Mouse (Mus musculus) gastrocnemius, postnatal 36 days (tissue): ENCODE measurements around the gene Wwc1. TPM values are rescaled to one million over a fixed set of nuclear protein-coding genes. Genes with fewer than 3 reads are reported as not detected.

Source experiments
- DNase-seq, 2 experiments: peaks; one replicate each; pipeline ENCODE4 v3.0.0; 2022
- intact Hi-C: fragments of 180-260 bp; cut with DNase I; formaldehyde crosslinking; loops from one replicate; pipeline ENCODE4 v1.15.1; 2025
- total RNA-seq, 2 experiments: library from RNA; stranded (reverse); gene quantifications; 2 replicates each; pipeline ENCODE4 v1.2.3; 2021

The Wwc1 gene
- total RNA-seq, 2 experiments from 2014 or later = 0.31 TPM; not detected in 1

DNA sequence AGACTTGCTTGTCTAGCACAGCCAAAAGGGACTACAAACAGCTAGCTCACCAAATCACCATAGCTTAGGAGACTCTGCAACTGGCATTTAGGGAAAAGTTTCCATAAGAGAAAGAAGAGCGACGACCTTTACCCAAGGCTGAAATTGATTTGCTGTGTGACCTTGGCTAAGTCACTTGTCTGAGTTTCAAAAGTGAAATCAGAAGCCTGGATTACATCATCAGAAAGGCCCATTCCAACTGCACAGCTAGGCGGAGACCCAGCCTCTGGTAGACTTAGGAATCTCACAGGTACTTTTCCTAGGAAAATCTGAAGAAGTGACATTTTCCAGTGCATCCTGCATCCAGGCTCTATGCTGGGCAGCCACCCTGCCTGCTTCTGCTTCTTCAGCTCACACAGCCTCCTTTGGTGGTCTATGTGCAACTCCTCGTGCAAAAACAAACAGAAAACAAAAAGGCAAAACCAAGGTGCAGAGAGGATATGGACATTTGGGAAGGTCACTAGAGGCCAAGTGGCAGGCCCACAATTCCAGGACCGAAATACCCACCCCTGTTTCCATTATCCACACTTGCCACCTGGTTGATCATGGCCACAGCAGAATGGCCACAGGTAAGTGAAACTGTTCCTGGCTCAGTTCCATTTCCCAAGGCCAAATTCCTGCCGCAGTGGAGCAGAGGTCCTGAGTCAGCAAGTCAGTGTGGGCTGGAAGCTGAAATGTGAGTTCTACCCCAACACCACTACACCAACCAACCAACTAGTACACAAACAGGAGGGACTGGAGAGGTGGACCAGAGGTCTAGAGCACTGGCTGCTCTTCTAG, 5.5 kb downstream of the Wwc1 start:
- DNase-seq = no peak
- intact Hi-C loops = no loop called here

DNA sequence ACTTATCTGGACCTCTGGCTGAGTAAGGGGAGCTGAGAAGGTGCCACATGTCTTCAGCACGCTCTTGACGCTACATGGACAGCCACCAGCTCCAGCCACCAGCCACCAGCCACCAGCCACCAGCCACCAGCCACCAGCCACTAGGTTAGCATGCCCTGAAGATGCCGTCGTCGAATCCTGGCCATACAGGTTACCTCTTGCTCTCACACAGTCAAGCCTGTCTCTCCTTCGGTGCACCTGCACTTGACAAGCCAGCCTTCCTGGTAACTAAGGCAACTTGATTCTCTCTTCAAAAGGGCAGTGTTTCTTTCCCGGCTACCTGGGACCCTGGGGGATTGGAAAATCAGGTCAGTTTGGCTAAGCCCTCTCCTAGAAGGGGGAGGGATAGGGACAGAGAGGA, 7.2 kb downstream of the Wwc1 start:
- intact Hi-C loops = no loop called here
- no peak for DNase-seq

DNA sequence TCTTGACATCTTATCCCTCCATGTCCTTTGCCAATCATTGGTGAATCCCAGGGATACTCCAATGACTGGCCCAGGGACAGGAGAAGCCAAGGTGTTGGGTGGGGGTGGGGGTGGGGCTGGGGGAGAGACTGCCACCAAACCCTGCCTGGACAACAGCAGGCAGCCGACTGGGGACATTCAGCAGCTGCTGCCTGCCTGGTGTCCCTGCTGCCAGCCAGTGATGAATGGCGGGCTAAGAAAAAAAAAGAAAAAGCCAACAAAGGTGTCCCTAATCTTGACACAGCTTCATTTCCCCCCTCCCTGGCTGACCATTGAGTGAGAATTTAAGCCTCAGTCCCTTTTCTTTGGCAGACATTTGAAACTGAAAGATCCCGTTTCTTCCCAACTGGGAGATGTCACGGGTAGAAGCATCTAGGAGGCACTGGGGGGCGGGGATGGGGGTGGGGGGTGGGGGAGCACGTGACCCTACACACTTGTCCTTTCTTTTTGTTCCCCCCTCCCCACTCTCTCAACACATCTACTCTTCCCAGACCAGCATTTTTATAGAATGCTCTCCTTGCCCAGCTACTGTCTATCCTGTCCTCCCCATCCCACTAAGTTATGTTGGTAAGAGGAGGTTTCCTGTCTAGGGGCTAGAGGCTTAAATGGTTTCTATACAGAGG, 7.9 kb downstream of the Wwc1 start:
- intact Hi-C loops = no loop called here
- DNase-seq = no peak

DNA sequence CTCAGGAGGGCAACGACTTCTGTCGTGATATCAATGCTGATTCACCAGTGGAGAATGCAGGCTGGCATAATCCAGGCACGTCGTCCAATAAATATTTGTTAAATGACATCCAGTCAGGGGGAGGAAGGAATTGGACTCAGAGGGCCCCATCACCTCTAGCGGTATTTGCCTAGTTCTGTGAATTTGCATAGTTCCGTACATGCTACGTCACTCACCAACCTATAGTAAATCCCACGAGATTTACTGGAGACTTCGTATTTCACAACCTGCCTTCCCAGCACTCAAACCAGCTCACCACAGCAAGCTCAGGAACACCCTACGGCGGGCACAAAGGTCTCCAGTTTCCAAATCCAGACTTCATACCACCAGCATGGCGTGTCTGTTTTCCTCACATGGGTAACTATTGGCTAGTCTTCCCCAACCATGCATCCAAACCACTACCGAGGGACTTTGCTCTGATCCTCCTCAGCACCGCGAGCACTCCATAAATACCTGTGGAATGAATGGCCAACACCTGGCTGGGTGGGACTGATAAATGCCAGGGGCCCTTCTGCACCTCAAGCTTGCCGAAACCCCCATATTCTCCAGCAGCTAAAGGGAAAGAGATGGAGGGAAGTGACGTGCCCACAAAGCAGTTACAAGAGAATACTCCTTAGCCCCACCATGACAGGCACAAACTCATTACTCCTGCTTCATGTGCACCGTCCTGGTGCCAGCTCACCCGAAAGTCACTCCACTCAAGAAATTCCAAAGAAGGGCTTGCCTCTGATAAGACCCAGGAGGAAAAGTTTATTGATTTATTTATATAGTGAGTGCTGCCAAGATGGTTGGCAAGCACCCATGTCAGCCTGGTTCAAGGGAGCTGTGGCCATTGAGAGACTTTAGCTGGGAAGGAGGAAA, 9.3 kb downstream of the Wwc1 start:
- no peak for DNase-seq

DNA sequence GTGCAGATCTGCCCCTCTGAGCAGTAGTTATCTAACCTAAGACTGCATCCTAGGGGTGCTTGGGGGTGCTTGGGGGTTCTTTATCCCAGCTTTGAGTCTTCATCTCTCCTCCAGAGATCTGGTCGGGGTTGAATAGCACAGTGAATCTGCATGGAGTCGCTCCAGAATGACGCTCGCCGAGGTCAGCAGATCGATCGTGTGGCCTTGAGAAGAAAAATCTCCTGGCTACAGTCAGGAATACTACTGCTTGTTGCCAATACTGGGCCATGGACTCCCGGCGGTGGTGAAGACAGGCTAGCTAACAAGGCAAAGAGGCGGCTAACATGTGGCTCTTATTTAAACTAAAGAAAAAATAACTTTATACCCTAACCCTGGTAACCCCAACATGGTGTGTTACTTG, 12.0 kb downstream of the Wwc1 start:
- intact Hi-C loops = no loop called here
- no peak for DNase-seq

More for the DNA sequence above, 9.3 kb downstream of the Wwc1 start:
- intact Hi-C loops = no loop called here

DNA sequence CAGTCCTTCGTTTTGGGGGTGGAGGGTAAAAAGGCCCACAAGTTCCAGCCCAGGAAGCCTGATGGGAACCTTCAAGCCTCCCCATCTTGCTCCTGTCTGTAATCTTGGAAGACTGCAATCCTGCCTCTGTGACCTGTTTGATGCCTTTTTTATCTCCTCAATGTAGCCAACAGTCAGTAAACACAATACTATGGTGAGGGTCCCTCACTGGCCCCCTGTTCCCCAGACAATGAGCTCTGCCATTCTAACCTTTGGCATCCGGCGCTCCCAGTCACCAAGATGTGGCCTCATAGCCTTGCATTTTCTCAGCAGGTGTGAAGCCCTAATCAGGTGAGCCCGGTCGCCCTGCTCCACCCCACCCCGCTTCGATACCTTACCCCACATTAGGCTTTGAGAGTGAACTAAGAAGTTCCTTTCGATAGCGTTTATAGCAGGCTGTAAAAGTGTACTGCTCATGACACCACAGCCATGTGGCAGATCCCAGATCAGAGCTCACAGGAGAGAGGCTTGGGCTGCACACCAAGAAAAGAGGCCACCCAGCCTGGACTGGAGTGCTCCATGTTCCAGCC, 16.3 kb downstream of the Wwc1 start:
- no peak for DNase-seq
- intact Hi-C loops = no loop called here

DNA sequence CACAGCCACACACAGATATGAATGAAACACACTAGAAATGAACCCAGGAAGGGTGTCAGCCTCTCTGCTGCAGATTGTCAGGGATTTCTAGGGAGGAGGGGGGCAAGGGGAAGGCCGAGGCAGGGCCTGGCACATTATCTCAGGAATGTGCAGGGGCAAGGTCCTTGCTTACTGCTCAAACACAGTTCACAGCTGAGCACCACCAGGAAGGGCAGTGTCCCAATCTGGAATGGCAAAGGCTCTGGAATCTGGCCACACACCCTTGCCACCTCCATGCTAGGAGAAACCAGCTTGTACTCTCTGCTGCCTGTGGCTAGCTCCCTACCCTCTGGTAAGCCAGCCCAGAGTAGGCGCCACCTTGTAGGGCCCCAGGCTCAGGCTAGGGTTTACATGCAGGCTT, 16.8 kb downstream of the Wwc1 start:
- intact Hi-C loops = no loop called here
- DNase-seq = no peak

DNA sequence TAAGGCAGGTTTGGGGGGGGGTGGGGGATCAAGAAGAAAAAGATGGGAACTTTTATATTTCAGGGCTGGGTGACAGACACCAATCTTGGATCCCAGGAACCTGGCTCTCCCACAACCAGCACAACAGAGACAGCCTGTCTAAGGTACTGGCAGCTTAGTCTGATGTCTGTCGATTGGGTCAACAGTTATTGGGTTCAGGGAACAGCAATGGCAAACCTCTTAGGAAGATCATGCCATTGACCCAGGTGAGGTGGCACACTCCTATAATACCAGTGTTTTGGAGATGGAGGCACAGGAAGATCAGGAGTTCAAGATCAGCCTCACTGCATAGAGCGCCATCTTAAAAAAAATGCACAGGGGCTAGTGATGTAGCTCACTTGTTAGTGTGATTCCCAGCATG, 17.9 kb downstream of the Wwc1 start:
- DNase-seq = no peak
- intact Hi-C loops = no loop called here

DNA sequence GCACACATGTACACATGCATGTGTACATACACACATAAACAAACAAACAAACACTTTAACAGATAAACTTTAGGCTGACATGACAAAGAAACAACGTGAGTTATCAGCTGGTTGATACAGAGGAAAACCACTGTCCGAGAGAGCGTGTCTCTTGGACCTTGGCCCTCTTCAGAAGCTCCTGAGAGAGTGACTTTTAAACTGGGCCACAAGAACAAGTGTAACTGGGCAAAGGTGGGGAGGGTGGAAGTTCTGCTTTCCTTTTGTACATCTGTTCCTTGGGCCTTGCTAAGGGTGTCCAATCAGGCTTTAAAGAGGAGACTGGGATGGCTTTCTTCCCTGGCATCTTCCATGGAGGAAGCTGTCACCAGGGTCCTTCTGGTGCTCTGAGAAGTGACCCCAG, 21.1 kb downstream of the Wwc1 start:
- no peak for DNase-seq
- intact Hi-C loops = no loop called here

DNA sequence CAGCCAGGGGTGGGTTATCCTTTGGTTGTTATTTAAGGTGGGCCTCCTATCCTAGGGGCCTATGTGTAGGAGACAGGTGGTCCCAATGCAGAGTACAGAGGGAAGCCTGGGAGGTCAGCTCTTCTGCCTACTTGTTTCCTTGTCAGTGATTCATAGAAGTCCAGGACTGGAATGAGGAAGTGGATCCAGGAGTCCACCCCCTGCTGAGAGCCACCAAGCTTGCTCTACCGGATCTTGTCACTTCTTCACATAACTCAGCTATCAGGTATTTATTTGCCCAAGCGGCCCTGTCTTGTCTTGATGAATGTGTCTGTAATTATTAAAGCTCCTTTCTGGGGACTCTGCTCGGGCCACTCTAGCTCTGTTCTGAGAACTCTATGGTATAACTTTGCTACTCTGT, 24.8 kb downstream of the Wwc1 start:
- intact Hi-C loops = no loop called here
- DNase-seq = no peak

DNA sequence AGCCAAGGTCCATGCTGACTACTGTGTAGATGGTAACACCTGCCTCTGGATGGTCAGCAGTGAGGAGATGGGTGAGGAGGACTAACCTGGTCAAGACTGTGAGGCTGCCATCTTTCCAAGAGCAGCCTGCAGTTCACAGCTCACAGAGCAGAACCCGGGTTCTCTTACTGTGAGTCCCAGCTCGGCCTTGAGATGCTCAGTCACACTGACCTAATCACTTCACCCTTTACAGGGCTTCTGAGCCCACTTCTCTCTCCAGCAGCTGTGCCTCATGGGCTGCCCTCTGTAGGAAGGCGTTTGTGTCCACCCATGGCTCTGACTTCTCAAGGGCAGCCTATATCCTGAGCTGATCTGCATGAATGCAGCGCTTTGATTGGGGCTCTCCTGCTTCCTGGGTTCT, 27.1 kb downstream of the Wwc1 start:
- DNase-seq = no peak
- intact Hi-C loops = no loop called here

DNA sequence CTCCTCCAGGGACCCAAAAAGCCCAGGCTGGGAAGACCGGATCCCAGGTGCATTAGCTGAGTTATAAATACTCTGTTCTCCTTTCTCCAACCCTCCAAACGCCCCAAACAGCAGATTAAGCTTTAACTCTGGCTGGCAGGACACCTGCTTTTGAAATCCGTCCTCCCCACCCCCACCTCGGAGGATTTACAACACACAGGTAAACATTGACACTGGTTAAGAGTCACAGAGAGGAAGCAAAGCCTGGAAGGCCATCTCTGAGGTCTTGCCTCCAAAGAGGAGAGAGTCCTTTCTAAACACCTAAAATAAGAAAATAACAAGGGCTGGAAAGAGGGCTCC, 28.6 kb downstream of the Wwc1 start:
- no peak for DNase-seq
- intact Hi-C loops = no loop called here

DNA sequence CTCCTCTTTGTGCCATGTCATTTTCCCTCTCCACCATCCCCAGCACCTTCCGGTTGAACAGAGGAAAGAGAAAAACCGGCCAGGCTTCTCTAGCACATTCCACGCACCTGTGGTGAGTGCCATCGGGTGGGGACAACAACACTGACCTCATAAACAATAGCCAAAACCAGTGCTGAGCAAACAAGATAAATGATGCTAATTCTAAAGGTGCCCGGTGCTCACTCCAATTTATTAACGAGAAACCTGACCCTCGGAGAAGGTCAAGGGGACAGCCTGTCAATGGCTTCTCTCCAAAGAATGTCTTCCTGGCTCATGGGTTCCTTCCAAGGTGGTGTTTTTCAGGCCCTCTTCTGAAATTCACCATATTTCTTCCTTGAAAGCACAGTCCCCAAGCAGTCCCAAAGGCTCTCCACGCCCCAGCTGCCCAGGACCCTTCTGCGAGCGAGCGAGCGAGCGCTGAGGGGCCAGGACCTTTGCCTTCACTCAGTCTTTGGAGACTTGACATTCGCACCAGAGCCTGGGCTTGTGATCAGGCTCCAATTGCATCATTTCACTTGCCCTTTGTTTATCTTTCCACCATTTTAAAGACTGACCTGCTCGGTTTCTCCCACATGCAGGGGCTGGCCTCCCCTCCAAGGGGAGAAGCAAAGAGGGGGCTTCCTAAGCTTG, 29.1 kb downstream of the Wwc1 start:
- intact Hi-C loops = no loop called here
- no peak for DNase-seq

DNA sequence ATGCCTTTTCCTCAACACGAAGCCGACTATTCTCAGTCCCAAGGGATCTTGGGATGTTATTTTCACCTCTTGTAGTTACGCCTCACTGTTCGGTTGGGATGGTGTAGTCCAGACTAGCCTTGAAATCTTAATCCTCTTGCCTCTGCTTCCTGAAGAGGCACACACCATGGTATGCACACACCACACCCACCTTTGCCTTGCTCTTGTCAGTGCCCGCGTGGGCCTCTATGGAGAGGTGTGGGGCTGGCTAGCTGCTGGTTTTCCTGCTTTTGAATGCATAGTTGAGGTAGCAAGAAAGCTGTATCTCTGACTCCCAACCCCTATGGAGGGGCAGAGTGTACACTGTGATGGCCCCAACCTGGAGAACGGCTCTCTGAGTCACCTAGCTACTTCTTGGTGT, 29.9 kb downstream of the Wwc1 start:
- intact Hi-C loops = no loop called here
- no peak for DNase-seq

DNA sequence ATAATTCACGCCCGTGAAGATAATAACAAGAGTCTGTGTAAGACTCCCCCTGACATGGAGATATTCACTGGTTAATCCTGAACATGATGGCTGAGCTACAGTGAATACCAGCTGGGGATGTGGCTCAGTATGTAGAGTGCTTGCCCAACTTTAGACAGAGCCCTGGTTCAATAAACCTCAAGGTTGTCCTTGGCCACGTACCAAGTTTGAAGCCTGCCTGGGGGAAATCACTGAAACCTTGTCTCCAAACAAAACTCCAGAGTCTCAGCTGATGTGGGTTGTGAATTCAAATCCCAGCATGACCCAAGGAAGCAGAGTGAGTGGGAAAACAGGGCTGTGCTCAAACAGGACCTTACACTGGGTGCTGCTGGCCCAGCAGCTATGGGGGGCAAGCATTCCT, 30.3 kb downstream of the Wwc1 start:
- intact Hi-C loops = no loop called here
- no peak for DNase-seq

DNA sequence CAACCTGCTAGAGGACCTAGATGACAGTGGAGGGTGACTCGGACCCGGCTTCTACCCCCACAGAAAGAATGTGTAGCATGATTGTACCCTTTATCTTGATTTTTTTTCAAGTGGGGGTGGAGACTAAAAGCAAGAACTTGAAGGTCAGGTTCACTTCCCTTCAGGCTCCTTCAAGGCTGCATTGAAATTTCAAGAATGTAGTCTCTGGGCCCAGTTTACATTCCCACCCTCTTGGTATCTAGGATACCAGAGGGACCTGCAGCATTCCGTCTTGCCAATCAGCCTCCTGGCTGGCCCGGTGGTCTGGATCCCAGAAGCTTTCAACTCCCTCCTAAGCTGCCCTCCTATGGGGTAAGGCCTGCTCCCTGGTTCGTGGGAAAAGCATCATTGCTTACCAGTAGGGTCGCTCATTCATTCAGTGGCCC, 31.9 kb downstream of the Wwc1 start:
- intact Hi-C loops = no loop called here
- no peak for DNase-seq

DNA sequence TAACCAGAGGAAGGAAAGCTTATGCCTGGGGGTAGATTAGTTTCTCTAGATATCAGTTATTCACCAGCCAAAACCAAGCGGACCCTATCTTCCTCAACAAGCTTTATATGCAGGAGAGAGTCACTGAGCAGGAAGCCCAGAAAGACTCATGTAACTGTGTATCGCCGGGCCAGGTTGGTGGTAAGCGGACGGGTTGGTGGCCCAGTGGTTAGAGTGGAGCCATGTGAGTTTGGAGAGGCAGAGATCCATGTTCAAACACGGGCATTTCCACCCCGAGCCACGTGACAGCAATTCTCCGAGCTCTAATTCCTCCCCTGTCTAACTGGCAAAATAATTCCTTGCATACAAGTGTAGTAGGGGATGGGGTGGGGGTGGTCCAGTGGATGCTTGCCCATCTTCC, 32.4 kb downstream of the Wwc1 start:
- intact Hi-C loops = no loop called here

DNA sequence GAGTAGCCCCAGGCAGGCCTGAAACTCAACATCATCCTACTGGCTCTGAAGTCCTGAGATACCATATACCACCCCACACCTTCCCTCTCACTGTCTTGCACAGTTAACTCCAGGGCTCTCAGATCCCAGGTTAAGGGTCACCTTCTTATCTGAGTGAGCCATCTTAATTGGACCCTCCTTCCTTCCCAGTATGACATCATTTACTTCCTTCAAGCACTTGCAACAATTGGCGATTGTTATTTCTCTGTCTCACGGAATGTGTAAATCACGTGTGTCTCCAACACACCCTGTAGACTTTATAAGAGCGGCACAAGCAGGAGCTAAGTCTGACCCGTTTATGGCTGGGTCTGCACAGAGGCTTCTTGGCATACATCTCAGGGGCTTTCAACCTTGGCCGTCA, 35.1 kb downstream of the Wwc1 start:
- DNase-seq = no peak
- intact Hi-C loops = no loop called here

More for the DNA sequence above, 32.4 kb downstream of the Wwc1 start:
- no peak for DNase-seq

DNA sequence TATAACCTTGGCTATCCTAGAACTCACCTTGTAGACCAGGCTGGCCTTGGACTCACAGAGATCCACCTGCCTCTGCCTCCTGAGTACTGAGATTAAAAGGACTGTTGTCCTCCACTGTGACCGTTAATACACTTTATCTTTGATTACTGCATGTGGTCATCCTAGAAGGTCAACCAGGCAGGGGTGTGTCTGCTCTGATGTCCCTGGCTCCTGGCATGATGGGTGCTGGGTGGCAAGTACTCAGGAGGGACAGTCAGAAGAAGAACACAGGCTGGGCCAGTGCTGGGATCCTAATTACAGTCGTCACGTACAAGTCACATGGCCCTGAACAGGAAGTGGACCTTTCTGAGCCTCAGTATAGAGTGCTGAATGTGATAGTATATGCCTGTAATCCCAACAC, 38.7 kb downstream of the Wwc1 start:
- intact Hi-C loops = no loop called here
- no peak for DNase-seq

DNA sequence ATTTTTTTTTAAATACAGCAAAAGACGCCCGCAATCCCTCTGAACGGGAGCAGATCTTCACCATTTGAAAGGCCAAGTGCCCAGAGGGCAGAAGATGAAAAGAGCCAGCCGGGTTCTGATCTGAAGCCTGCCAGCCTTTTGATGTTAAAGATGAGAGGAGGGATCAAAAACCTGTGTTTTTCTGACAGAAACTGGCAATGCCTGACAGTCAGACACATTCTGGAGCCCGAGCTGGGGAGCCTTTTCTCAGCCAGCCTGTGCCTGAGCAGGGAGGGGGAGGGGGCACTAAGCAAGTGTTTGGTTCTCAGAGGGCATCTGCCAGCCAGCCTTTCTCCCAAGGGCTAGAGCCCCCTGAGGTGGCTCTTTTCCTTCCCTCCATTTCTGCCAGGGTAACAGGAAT, 39.3 kb downstream of the Wwc1 start:
- DNase-seq = no peak

More for the DNA sequence above, 39.3 kb downstream of the Wwc1 start:
- intact Hi-C loops = no loop called here
